Mouse (Mus musculus): Measurements from ENCODE around the gene Agbl5.

Gene Agbl5

GRCm38 (mm10) chr5:30952551-30952950, 64.1 kb downstream of the Agbl5 start:
- no peak for DNase-seq (ENCODE audit: low read depth, low spot score)

GRCm38 (mm10) chr5:30954065-30954464, 65.6 kb downstream of the Agbl5 start:
- DNase-seq (ENCODE audit: low read depth, low spot score): no peak

GRCm38 (mm10) chr5:30954556-30954955, 66.1 kb downstream of the Agbl5 start:
- no peak for DNase-seq (ENCODE audit: low read depth, low spot score)

- no peak for DNase-seq (ENCODE audit: low read depth, low spot score)
Observed at GRCm38 (mm10) chr5:30955751-30956150, 67.3 kb downstream of the Agbl5 start.
